Mouse (Mus musculus) cerebellum, adult (tissue): ENCODE measurements around the gene Krt13.

ENCODE experiments used
- ATAC-seq: cut with Nextera tagmentation; 2 replicates; pipeline ENCODE4 v1.9.2; 2017; ENCODE audit warnings: mild to moderate bottlenecking, moderate library complexity, mixed read lengths; ENCODE audit not compliant: insufficient number of reproducible peaks, low FRiP score, low TSS enrichment

The Krt13 gene

DNA sequence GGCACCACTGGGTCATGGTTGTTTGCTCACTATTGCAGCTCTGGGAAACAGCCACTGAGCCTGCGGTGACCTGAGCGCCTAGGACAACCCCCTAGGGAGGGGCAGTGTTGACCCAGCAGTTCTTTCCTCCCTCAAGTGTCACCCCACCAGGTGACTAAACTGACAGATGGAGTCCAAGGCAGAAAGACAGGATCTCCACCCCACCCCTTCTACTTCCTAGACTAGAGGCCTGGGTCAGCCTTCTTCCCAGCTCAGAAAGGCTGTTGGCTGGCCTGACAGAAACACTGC, 7.7 kb downstream of the Krt13 start:
- no peak for ATAC-seq

DNA sequence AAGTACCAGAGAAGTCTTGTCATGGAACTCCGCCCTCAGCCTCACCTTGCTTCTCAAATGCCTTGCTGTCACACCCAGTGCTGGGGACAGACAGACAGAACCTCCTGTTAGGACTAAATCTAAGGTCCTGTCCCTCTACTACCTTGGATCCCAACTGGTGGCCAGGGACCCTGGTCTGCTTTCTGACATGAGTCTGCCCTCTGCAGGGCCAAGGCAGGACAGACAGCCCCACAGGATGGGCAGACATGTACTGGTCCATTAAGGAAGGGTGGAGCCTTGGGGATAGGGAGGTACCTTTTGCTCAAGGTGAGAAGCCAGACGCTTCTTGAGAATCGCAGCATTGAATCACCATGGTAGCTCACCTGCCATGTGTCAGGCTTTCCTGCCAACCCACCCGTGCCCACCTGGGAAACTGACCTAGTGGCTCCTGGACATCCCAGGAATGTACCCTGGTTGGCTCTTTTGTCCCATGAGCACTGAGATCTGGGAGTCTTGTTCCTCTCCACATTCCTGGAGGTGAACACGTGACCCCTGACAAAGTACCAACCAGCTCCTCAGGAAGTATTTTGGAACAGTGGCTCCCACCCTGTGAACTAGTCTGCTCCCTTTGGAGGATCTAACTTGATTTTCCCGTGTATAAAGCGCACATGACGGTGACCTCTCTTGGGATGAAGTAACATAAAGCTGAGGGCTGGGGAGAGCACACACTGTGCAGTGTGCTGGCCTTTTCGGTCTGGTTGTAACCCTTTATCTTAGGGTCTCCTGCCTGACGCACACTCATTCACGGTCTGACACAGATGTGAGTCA, 8.2 kb downstream of the Krt13 start:
- ATAC-seq: no peak

DNA sequence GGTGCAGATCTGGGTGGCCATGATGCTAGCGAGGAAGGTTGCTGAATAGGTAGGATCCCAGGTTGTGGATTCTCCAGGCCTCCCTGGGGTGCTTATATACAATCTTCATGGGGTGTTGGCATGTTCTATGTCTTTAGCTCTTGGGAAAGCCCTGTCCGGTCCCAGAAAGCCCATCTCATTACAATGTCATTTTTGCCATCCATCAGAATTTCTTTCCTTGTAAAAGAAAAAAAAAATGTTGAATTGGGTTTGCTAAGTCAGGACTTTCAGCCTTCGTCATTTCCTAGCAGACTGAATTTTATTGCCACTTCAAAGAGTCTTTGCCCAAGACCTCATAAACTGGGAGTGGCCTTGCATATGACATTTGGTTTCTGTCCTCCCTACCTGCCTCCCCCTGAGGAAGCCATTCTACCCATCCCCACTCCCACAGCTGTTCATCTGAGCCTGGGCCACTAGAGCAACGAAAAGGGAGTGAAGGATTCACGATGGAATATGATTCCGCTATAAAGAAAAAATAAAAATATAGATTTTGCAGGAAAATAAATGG, 15.7 kb downstream of the Krt13 start, which contains the start of gene Krt36:
Gene Krt36, minus strand, starts transcription at position 51 of the 547 bp plus-strand sequence.
- ATAC-seq: no peak

DNA sequence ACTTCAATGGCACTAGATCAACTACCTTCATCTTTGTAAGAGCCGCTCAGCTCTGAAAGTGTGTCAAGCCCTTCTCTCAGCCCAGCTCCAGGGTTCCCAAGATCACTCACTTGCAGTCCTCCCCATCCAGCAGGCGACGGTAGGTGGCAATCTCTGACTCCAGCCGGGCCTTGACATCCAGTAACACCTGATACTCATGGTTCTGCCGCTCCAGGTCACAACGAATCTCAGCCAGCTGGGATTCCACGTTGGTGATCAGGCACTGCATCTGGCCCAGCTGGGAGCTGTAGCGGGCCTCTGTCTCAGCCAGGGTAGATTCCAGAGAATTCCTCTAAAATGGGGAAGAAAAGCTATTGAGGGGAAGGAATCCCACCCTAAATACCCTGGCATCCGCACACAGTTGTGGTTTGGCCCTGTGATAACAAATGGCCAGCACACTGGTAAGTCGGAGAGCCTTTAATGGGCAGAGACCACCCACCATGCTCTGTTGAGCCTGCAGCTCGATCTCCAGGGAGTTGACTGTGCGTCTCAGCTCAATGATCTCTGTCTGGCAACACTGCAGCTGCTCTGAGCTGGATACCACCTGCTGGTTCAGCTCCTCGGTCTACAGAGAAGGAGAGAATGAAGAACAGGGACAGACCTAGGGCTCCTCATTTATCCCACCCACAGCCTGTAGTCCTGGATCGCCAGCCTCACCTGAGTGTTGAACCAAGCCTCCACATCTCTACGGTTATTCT, 18.5 kb downstream of the Krt13 start:
- ATAC-seq: no peak

DNA sequence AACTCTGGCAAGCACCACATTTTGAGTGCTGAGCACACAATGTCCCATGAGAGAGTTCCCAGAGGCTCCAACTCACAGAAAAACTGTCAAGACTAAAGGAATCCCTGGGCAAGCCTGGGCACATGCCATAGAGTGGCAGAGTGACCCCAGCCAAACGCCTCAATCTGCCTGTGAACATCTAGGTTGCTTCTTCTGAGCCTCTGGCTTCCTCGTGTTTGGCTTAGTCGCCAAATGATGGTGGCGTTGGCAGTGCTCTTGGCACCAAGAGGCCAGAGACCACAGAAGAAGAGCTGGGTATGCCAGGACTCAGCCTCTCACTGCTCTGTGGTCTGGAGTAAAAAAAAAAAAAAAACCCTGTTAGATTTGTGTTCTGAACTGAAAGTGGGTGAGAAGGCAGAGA, 21.0 kb downstream of the Krt13 start:
- no peak for ATAC-seq

DNA sequence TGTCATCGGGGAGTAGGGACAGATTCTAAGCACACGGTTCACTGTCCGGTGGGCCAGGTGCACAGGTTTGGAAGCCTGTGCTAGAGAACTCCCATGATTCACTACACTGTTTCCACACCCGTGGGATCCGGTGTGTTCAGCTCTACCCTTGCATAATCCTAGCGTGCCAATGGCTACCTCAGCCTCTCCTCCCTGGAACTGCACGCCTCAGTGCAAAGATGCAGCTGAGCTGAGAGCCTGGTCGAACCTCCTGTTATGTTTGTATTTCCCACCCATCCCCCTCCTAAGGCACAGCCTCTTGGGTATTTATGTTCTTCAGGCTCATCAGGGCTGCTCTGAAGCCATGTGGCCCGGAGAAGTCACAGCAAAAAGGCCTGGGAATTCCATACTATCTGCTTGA, 23.5 kb downstream of the Krt13 start:
- ATAC-seq: no peak

DNA sequence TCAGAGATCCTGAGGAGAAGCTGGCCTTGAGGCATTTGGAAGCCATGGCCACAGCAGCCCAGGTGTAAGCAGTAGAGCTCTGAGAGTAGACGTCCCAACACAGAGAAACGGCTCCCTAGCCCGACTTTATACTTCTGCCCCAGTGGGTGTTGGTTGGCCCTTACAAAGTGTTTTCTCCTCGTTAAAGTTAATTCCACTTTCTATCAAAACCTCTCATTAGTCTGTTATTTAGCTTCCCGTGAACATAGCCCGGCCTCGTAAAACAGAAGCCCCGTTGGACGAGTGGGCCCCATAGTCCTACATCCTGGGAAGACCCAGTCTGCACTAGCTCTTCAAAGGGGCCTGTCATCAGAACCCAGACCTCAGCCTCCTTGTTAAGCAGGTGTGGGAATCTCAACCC, 25.2 kb downstream of the Krt13 start, which contains the start of gene Krt35:
Gene Krt35, minus strand, starts transcription at position 101 of the 400 bp plus-strand sequence.
- no peak for ATAC-seq

DNA sequence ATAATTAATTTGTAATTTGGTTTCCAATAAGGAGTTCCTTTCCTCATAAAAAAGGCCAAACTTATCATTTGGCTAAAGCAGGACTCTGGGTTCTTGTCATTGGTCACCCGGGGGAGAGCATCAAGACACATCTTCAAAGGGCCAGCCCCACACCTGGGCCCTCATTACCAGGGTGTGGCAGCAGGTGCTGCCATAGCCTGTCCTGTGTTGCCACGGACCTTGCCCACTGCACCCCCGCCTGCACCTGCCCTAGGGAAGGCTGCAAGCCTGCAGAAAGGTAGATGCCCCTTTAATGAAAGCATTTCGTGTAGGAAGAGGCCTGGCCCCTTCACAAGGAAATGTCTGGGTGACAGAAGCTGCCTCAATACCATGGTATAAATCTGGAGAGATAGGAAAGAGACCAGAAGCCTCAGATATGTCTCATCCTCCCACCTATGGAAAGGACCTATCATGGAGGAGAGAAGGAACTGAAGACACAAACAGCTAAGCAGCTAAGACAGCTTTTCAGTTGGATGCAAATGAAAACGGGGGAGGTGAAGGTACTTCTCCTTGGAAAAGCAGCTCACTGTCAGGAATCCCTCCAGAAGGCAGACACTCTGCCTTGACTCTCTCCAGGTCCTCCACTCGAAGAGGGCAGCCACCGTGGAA, 32.9 kb downstream of the Krt13 start:
- no peak for ATAC-seq

DNA sequence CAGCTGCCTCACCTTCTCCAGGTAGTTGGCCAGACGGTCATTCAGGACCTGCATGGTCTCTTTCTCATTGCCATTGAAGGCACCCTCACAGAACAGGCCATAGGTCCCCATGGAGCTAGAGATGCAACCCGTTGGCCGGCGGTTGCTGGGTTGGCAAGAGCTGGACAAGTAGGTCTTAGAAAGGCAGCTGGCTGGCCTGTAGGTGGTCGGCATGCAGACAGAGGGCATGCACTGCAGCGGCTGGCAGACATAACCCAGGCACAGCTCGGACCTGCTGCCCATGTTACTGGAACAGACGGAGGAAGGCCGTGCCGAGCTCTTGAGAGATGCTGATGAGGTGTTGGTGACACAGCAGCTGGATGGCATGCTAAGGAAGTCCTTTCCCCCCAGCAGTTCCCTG, 33.5 kb downstream of the Krt13 start, which contains the start of gene Krt32:
Gene Krt32, minus strand, starts transcription at position 366 of the 400 bp plus-strand sequence.
- ATAC-seq: no peak

DNA sequence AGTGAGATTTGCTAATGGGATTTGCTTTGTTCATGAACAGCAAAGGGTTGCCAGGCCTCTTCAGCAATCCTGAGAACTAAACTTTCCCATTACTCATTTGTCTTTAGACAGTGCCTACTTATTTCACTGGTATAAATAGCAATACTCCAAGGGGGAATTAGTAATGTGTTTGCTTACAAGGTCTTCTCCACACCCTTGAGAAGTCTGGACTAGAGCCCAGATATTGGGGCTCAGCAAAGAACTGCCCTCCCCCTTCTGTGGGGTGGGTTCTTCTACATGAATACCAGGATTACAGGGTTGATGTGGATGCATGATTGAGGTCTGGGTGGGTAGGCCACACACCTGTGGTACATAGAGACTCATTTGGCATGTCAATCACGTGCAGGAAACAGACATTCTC, 47.5 kb downstream of the Krt13 start:
- ATAC-seq: no peak
